Mouse (Mus musculus): ENCODE measurements around the gene Prpf39. TPM values are rescaled to one million over a fixed set of nuclear protein-coding genes. Genes with fewer than 3 reads are reported as not detected.

Gene Prpf39
- polyA plus RNA-seq (2015; fragmentation: Nextera tagmentation; extraction: Ambion mirVana): 55.3 and 56.2 TPM in 2 replicates

- Histone ChIP-seq H3K27ac (replicated peaks) (peak within 1 kb of the TSS; percentile 87), H3K36me3 (no peaks in the 10 kb centered on the region), H3K4me1 (peaks cover 20% of the 10 kb centered on the region), H3K4me3 (replicated peaks) (peak within 1 kb of the TSS; percentile 94), H3K9ac (peak within 1 kb of the TSS; percentile 97), H3K9me3 (replicated peaks) (no peaks in the 10 kb centered on the region), H3K4me2 (replicated peaks) (peak within 1 kb of the TSS; percentile 65), H3K27me3 (no peaks in the 10 kb centered on the region)
- under 1% methylated on average over 64 of the region's 65 CpGs for WGBS
- peak; percentile 92 for ATAC-seq (ENCODE audit: insufficient number of reproducible peaks, low FRiP score, low TSS enrichment, low read depth)
Observed at GRCm38 (mm10) chr12:65036190-65036870, at the start of gene Prpf39. TSS of gene Prpf39 (plus strand) at chr12:65036333.

GRCm38 (mm10) chr12:65007725-65008124 is 28.4 kb upstream of the Prpf39 start:
- 88% methylated on average over 3 of the region's 3 CpGs for WGBS
- H3K9me3 ChIP-seq (replicated peaks): no peaks in the 10 kb centered on the region
- no peaks in the 10 kb centered on the region for H3K4me1 ChIP-seq
- ATAC-seq (ENCODE audit: insufficient number of reproducible peaks, low FRiP score, low TSS enrichment, low read depth): no peak
- H3K27ac ChIP-seq (replicated peaks): no peak overlapping the region
- no peaks in the 10 kb centered on the region for H3K27me3 ChIP-seq
- H3K4me2 ChIP-seq (replicated peaks): no peak overlapping the region
- H3K4me3 ChIP-seq (replicated peaks): no peak overlapping the region
- peaks cover 51% of the 10 kb centered on the region for H3K36me3 ChIP-seq
- H3K9ac ChIP-seq: no peak overlapping the region

- H3K9ac ChIP-seq: no peak overlapping the region
- H3K36me3 ChIP-seq: peaks cover 4% of the 10 kb centered on the region; the same call in 1 of the 2 replicates
- no peaks in the 10 kb centered on the region for H3K9me3 ChIP-seq (replicated peaks)
- H3K27me3 ChIP-seq: no peaks in the 10 kb centered on the region
- no peaks in the 10 kb centered on the region for H3K4me1 ChIP-seq
- no peak overlapping the region for H3K4me3 ChIP-seq (replicated peaks)
- no peak overlapping the region for H3K4me2 ChIP-seq (replicated peaks)
- H3K27ac ChIP-seq (replicated peaks): no peak overlapping the region
- no peak for ATAC-seq (ENCODE audit: insufficient number of reproducible peaks, low FRiP score, low TSS enrichment, low read depth)
- WGBS: 95% methylated on average over 6 of the region's 6 CpGs
Observed at GRCm38 (mm10) chr12:65022842-65023241, 13.3 kb upstream of the Prpf39 start.

GRCm38 (mm10) chr12:65035839-65036189 is 319 bp upstream of the Prpf39 start:
- Histone ChIP-seq H3K4me2 (replicated peaks) (peak overlapping the region; percentile 65), H3K36me3 (no peaks in the 10 kb centered on the region), H3K9me3 (replicated peaks) (no peaks in the 10 kb centered on the region), H3K27ac (replicated peaks) (no peak overlapping the region), H3K4me3 (replicated peaks) (peak overlapping the region; percentile 94), H3K4me1 (peaks cover 20% of the 10 kb centered on the region), H3K9ac (no peak overlapping the region), H3K27me3 (no peaks in the 10 kb centered on the region)
- ATAC-seq (ENCODE audit: insufficient number of reproducible peaks, low FRiP score, low TSS enrichment, low read depth): no peak
- WGBS: 46% methylated on average over 8 of the region's 8 CpGs

GRCm38 (mm10) chr12:65036892-65037545 is 886 bp downstream of the Prpf39 start:
- H3K9me3 ChIP-seq (replicated peaks): no peaks in the 10 kb centered on the region
- no peaks in the 10 kb centered on the region for H3K36me3 ChIP-seq
- peak overlapping the region; percentile 97; the same call in 1 of the 2 replicates for H3K9ac ChIP-seq
- 0 out of 2 replicates have a peak overlapping the region, but pooled peaks have one; percentile 87 for H3K27ac ChIP-seq (replicated peaks)
- peaks cover 20% of the 10 kb centered on the region for H3K4me1 ChIP-seq
- H3K4me2 ChIP-seq (replicated peaks): peak overlapping the region; percentile 65
- 12% methylated on average over 18 of the region's 18 CpGs for WGBS
- H3K4me3 ChIP-seq (replicated peaks): peak overlapping the region; percentile 94
- no peaks in the 10 kb centered on the region for H3K27me3 ChIP-seq
- ATAC-seq (ENCODE audit: insufficient number of reproducible peaks, low FRiP score, low TSS enrichment, low read depth): no peak

- Histone ChIP-seq H3K27ac (replicated peaks) (no peak overlapping the region), H3K4me2 (replicated peaks) (peak overlapping the region; percentile 65), H3K4me1 (peaks cover 20% of the 10 kb centered on the region), H3K9ac (no peak overlapping the region), H3K27me3 (no peaks in the 10 kb centered on the region), H3K9me3 (replicated peaks) (no peaks in the 10 kb centered on the region), H3K4me3 (replicated peaks) (peak overlapping the region; percentile 94), H3K36me3 (no peaks in the 10 kb centered on the region)
- WGBS: 27% methylated on average over 4 of the region's 4 CpGs
- ATAC-seq (ENCODE audit: insufficient number of reproducible peaks, low FRiP score, low TSS enrichment, low read depth): no peak
Observed at GRCm38 (mm10) chr12:65037546-65037937, 1.4 kb downstream of the Prpf39 start.

GRCm38 (mm10) chr12:65048799-65049198 is 12.7 kb downstream of the Prpf39 start:
- ATAC-seq (ENCODE audit: insufficient number of reproducible peaks, low FRiP score, low TSS enrichment, low read depth): no peak
- H3K36me3 ChIP-seq: peaks cover 29% of the 10 kb centered on the region
- no peaks in the 10 kb centered on the region for H3K4me1 ChIP-seq
- no peak overlapping the region for H3K4me3 ChIP-seq (replicated peaks)
- H3K27me3 ChIP-seq: no peaks in the 10 kb centered on the region
- no peak overlapping the region for H3K27ac ChIP-seq (replicated peaks)
- no peaks in the 10 kb centered on the region for H3K9me3 ChIP-seq (replicated peaks)
- no peak overlapping the region for H3K9ac ChIP-seq
- H3K4me2 ChIP-seq (replicated peaks): no peak overlapping the region

GRCm38 (mm10) chr12:65058203-65058602 is 22.1 kb downstream of the Prpf39 start:
- Histone ChIP-seq H3K4me3 (replicated peaks) (no peak overlapping the region), H3K4me2 (replicated peaks) (no peak overlapping the region), H3K27me3 (no peaks in the 10 kb centered on the region), H3K27ac (replicated peaks) (no peak overlapping the region), H3K9ac (no peak overlapping the region), H3K36me3 (peaks cover 47% of the 10 kb centered on the region), H3K4me1 (no peaks in the 10 kb centered on the region), H3K9me3 (replicated peaks) (no peaks in the 10 kb centered on the region)
- ATAC-seq (ENCODE audit: insufficient number of reproducible peaks, low FRiP score, low TSS enrichment, low read depth): no peak
- 68% methylated on average over 2 of the region's 2 CpGs for WGBS

GRCm38 (mm10) chr12:65061082-65061481 is 24.9 kb downstream of the Prpf39 start:
- H3K4me1 ChIP-seq: no peaks in the 10 kb centered on the region
- no peak overlapping the region for H3K4me2 ChIP-seq (replicated peaks)
- no peak for ATAC-seq (ENCODE audit: insufficient number of reproducible peaks, low FRiP score, low TSS enrichment, low read depth)
- no peak overlapping the region for H3K27ac ChIP-seq (replicated peaks)
- no peak overlapping the region for H3K9ac ChIP-seq
- no peaks in the 10 kb centered on the region for H3K27me3 ChIP-seq
- H3K9me3 ChIP-seq (replicated peaks): no peaks in the 10 kb centered on the region
- H3K36me3 ChIP-seq: peaks cover 53% of the 10 kb centered on the region
- H3K4me3 ChIP-seq (replicated peaks): no peak overlapping the region

GRCm38 (mm10) chr12:65065241-65065640 is 29.1 kb downstream of the Prpf39 start:
- Histone ChIP-seq H3K4me1 (no peaks in the 10 kb centered on the region), H3K4me2 (replicated peaks) (no peak overlapping the region), H3K9me3 (replicated peaks) (no peaks in the 10 kb centered on the region), H3K9ac (no peak overlapping the region), H3K27ac (replicated peaks) (no peak overlapping the region), H3K4me3 (replicated peaks) (no peak overlapping the region), H3K27me3 (no peaks in the 10 kb centered on the region), H3K36me3 (peaks cover 53% of the 10 kb centered on the region)
- WGBS: 68% methylated on average over 2 of the region's 2 CpGs
- no peak for ATAC-seq (ENCODE audit: insufficient number of reproducible peaks, low FRiP score, low TSS enrichment, low read depth)

GRCm38 (mm10) chr12:65066234-65066633 is 30.1 kb downstream of the Prpf39 start:
- ATAC-seq (ENCODE audit: insufficient number of reproducible peaks, low FRiP score, low TSS enrichment, low read depth): no peak
- Histone ChIP-seq H3K9me3 (replicated peaks) (no peaks in the 10 kb centered on the region), H3K36me3 (peaks cover 44% of the 10 kb centered on the region), H3K4me1 (no peaks in the 10 kb centered on the region), H3K4me3 (replicated peaks) (no peak overlapping the region), H3K27me3 (no peaks in the 10 kb centered on the region), H3K4me2 (replicated peaks) (no peak overlapping the region), H3K9ac (no peak overlapping the region), H3K27ac (replicated peaks) (no peak overlapping the region)
- WGBS: 57% methylated on average over 3 of the region's 3 CpGs

GRCm38 (mm10) chr12:65068409-65068808 is 32.3 kb downstream of the Prpf39 start:
- Histone ChIP-seq H3K9ac (no peak overlapping the region), H3K4me1 (no peaks in the 10 kb centered on the region), H3K36me3 (peaks cover 31% of the 10 kb centered on the region), H3K27me3 (no peaks in the 10 kb centered on the region), H3K4me3 (replicated peaks) (no peak overlapping the region), H3K4me2 (replicated peaks) (no peak overlapping the region), H3K9me3 (replicated peaks) (no peaks in the 10 kb centered on the region), H3K27ac (replicated peaks) (no peak overlapping the region)
- no peak for ATAC-seq (ENCODE audit: insufficient number of reproducible peaks, low FRiP score, low TSS enrichment, low read depth)
- WGBS: 55% methylated on average over 4 of the region's 4 CpGs

Measured in embryonic facial prominence, embryonic 15.5 days (tissue).